16 mouse cellular contexts compared by ENCODE assay signal in the genomic region with DNA sequence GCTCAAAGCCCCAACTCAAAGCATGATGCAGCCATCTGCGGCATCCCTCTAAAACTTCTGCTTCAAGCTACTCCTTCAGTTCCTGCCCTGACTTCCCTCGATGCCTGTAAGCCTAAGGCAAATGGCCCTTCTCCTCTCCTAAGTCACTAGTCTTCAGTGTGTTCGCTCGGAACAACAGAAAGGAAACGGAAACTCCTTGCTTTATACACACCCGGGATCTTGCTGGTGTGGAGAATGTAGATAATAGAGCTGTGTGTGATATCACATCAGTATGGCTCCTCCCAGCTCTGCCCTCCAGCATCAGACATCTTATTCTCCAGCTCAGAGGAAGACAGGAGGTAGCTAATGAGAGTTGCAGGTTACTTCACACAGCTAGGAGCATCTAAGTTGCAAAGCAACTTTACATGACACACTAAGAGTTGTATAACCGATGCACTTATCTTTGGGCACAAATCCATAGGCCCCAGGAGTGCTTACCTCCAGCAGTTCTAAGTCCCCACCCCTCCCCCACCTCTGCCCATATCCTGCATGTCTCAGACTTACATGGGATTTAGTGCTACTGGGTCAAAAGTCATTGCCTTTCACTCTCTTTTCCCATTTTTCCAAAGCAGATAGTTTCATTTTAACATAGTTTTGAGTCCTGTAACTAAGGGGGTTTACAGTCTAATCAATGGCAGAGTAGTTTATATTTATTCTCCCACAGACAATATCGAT. TPM values are rescaled to one million over a fixed set of nuclear protein-coding genes. Genes with fewer than 3 reads are reported as not detected.
DNase-seq lines count a peak whose midpoint lies in the region; ATAC-seq and TF ChIP-seq lines count a peak whose summit lies in the region.
"Had no signal": no experiment of that assay in that cellular context is flagged by ENCODE, and none has a peak within 500 bp of the region (broad histone marks: within the 10 kb centered on the region; RNA-seq: fewer than 3 reads in every experiment).

No protein-coding gene starts in this region.

- no peak for TF ChIP-seq POLR2A in lung, adult 2 months (IDR thresholded peaks at IDR 0.05; ENCODE audit: borderline replicate concordance, extremely low read depth, low read depth, low read length)
- no peak for TF ChIP-seq POLR2A in bone marrow, adult 2 months (IDR thresholded peaks at IDR 0.05; ENCODE audit: borderline replicate concordance, control insufficient read depth, low read depth, low read length)

- H3K4me1 ChIP-seq in lung, embryonic 14.5 days (ENCODE audit: insufficient read depth) = peaks cover 7% of the 10 kb centered on the region; the same call in 1 of the 2 replicates
- H3K4me1 ChIP-seq in lung, adult 2 months (ENCODE audit: control insufficient read depth, insufficient read depth, low read length) = peaks cover 7% of the 10 kb centered on the region; the same call in 1 of the 2 replicates
- H3K4me1 ChIP-seq in bone marrow, adult 2 months (ENCODE audit: control insufficient read depth, insufficient read depth, low read length) = peaks cover 10% of the 10 kb centered on the region
- H3K4me1 ChIP-seq in liver, embryonic 16.5 days (ENCODE audit: control insufficient read depth, low read depth, low read length) = peaks cover 64% of the 10 kb centered on the region

- DNase-seq in lung, embryonic 14.5 days = peak; percentile 10
- no peak for DNase-seq in lung, adult 2 months
- DNase-seq in thymus, postnatal 0 days (ENCODE audit: low spot score) = no peak
- no peak for DNase-seq in urinary bladder, adult 2 months (ENCODE audit: low spot score)
- DNase-seq in layer of hippocampus, postnatal 36 days = no peak
- DNase-seq: cerebellum, adult 8-10 months; right cerebral cortex, adult 18-20 months; thymus, postnatal 36 days had no signal

- H3K36me3 ChIP-seq in lung, embryonic 14.5 days (ENCODE audit: insufficient read depth) = no peaks in the 10 kb centered on the region
- no peaks in the 10 kb centered on the region for H3K36me3 ChIP-seq in liver, embryonic 16.5 days (ENCODE audit: control insufficient read depth, insufficient read depth)
- H3K36me3 ChIP-seq: midbrain, embryonic 12.5 days had no signal

- ATAC-seq in lung, embryonic 14.5 days (ENCODE audit: insufficient read depth) = no peak
- peak; percentile 67 for ATAC-seq in erythroblast, adult 5-6 weeks (replicated peaks; ENCODE audit: low FRiP score, poor library complexity, severe bottlenecking)
- peak; percentile 87 for ATAC-seq in liver, embryonic 16.5 days (ENCODE audit: low read depth)
- ATAC-seq: forebrain, embryonic 14.5 days; inflammation-experienced regulatory T-cells, adult 6 months had no signal

- no peak overlapping the region for H3K4me2 ChIP-seq in lung, embryonic 14.5 days
- H3K4me2 ChIP-seq in liver, embryonic 16.5 days (ENCODE audit: low read depth, low read length) = peak overlapping the region; percentile 65
- H3K4me2 ChIP-seq: midbrain, embryonic 12.5 days had no signal

- 59% methylated on average over 8 of the region's 8 CpGs for WGBS in lung, embryonic 14.5 days
- 44% methylated on average over 8 of the region's 8 CpGs for WGBS in lung, adult 2 months
- WGBS in bone marrow, adult 2 months = 48% methylated on average over 8 of the region's 8 CpGs
- 32% methylated on average over 8 of the region's 8 CpGs for WGBS in liver, embryonic 16.5 days (ENCODE audit: insufficient replicate concordance)

- no peaks in the 10 kb centered on the region for H3K27me3 ChIP-seq in lung, embryonic 14.5 days (ENCODE audit: insufficient read depth, low read length)
- H3K27me3 ChIP-seq in liver, embryonic 16.5 days (ENCODE audit: control insufficient read depth, insufficient read depth, low read depth, low read length) = no peaks in the 10 kb centered on the region

- no peak overlapping the region for H3K27ac ChIP-seq in lung, embryonic 14.5 days (ENCODE audit: low read depth)
- H3K27ac ChIP-seq in bone marrow, adult 2 months (ENCODE audit: control insufficient read depth, insufficient read depth, low read depth, low read length, poor library complexity) = 0 out of 2 replicates have a peak overlapping the region, but pooled peaks have one; percentile 26
- H3K27ac ChIP-seq in liver, embryonic 16.5 days (ENCODE audit: low read length) = peak overlapping the region; percentile 78
- H3K27ac ChIP-seq: kidney, postnatal 0 days; midbrain, embryonic 12.5 days had no signal

- no peaks in the 10 kb centered on the region for H3K9me3 ChIP-seq in lung, embryonic 14.5 days (ENCODE audit: low read depth, low read length)
- H3K9me3 ChIP-seq in liver, embryonic 16.5 days (replicated peaks; ENCODE audit: control insufficient read depth, low read length) = no peaks in the 10 kb centered on the region
- H3K9me3 ChIP-seq: midbrain, embryonic 12.5 days had no signal

- H3K4me3 ChIP-seq in lung, embryonic 14.5 days (ENCODE audit: low read depth, low read length) = no peak overlapping the region
- H3K4me3 ChIP-seq in lung, adult 2 months (replicated peaks; ENCODE audit: extremely low read depth, low read depth, low read length) = no peak overlapping the region
- no peak overlapping the region for H3K4me3 ChIP-seq in bone marrow, adult 2 months (replicated peaks; ENCODE audit: control insufficient read depth, low read depth, low read length)
- peak overlapping the region; percentile 41 for H3K4me3 ChIP-seq in liver, embryonic 16.5 days (ENCODE audit: low read depth, low read length)
- H3K4me3 ChIP-seq: midbrain, embryonic 12.5 days; myocyte had no signal

- TF ChIP-seq CTCF in lung, embryonic 14.5 days (IDR thresholded peaks at IDR 0.05; ENCODE audit: low read depth) = no peak
- no peak for TF ChIP-seq CTCF in lung, adult 2 months (IDR thresholded peaks at IDR 0.05; ENCODE audit: insufficient read depth, low read length)
- no peak for TF ChIP-seq CTCF in bone marrow, adult 2 months (IDR thresholded peaks at IDR 0.05; ENCODE audit: control insufficient read depth, insufficient read depth, low read length)

- H3K9ac ChIP-seq in lung, embryonic 14.5 days = no peak overlapping the region
- peak overlapping the region; percentile 29; the same call in 1 of the 2 replicates for H3K9ac ChIP-seq in liver, embryonic 16.5 days (ENCODE audit: low read depth, low read length)
- H3K9ac ChIP-seq: midbrain, embryonic 12.5 days had no signal

RNA-seq across cellular contexts. Expression of gene Psen2, which starts 1.2 kb away (rescaled TPM):
- 7.9 and 9.8 TPM in 2 replicates for polyA plus RNA-seq in lung, embryonic 14.5 days (2014; fragmentation: Nextera tagmentation; extraction: Ambion mirVana)
- 70.0 and 74.4 TPM in 2 replicates for polyA plus RNA-seq in lung, adult 2 months (2012; rRNA removed)
- 43.0 and 58.1 TPM in 2 replicates for polyA plus RNA-seq in bone marrow, adult 2 months (2011; ENCODE audit: insufficient read depth, insufficient read length, low replicate concordance, missing spikeins)
- total RNA-seq in erythroblast, adult 5-6 weeks (2015; ENCODE audit: low replicate concordance) = 7.5 and 7.9 TPM in 2 replicates
- 7.2 and 7.4 TPM in 2 replicates for total RNA-seq in erythroblast, adult 5-6 weeks (2017; ENCODE audit: low replicate concordance)
- 32.2 and 37.0 TPM in 2 replicates for polyA plus RNA-seq in liver, embryonic 16.5 days (2015; fragmentation: Nextera tagmentation; extraction: Ambion mirVana)
- 9.3 and 11.6 TPM in 2 replicates for polyA plus RNA-seq in thymus, postnatal 0 days (2015; fragmentation: Nextera tagmentation; extraction: Ambion mirVana)
- polyA plus RNA-seq in urinary bladder, adult 2 months (2012; rRNA removed) = 27.7 and 31.7 TPM in 2 replicates
- total RNA-seq in layer of hippocampus, postnatal 36 days (2021) = 10 to 100 TPM; 18.8 to 21.0 TPM
